Mouse (Mus musculus): ENCODE data around the gene Plxnd1. TPM values are rescaled to one million over a fixed set of nuclear protein-coding genes. Genes with fewer than 3 reads are reported as not detected.

Gene Plxnd1
- total RNA-seq, 2 experiments from 2014 or later, result 167 to 181 TPM

DNA sequence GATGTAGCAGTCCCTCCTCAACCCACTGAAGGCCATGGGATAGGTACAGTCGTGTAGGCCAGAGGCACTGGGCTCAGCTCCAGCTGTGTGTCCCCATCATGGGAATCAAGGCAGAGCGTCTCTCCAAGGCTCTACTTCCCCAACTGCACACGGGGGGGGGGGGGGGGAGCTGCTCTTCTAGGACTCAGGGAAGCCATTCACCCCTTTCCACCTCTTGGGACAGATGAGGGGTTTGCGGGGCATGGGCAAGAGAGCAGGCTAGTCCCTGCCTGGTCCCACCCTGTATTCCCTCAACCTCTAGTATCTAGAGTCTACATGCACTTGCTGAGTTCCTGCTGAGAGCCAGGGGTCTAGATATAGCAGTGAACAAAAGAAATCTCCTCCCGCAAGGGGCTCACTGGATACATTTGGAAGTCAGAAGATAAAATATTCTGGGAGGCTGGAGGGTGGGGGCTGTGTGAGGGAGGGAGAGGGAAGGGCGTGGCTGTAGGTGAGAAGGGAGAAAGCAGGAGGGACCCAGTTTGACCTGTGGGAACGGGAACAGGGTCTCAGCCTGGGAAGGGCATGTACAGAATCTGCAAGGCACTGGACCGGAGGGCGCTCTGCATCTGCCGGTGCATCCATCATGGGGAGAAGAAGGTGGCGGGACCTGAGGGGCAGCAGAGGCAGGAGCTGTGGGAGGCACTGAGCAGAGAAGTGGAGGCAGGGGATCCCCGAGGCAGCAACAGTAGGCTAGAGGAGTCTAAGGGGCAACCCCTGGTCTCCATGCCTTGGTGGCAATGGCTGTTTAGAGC is 7.7 kb upstream of the Plxnd1 start:
- intact Hi-C loops (cut with DNase I), result no loop called here
- DNase-seq, result no peak

- DNase-seq, result no peak
- intact Hi-C loops (cut with DNase I), result no loop called here
Observed at GRCm38 (mm10) chr6:116000851-116001250, 6.0 kb upstream of the Plxnd1 start.

DNA sequence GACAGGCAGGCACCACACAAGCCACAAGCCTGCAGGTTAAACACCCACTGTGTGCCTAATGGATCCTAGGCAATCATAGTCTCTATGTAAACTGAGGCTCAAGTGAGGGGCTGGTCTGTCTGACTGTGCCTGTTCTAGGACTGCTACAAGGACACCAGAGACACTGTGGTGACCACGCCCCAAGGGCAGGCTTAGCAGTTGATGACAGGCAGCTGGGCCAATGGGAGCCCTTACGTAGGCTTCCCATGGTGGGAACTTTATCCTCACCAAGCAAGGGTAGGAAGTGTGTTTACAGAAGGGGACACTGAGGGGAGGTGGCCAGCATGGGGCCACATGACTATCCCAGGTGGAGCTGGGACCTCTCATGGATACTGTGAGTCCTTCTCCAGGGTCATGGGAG is 4.4 kb upstream of the Plxnd1 start:
- intact Hi-C loops (cut with DNase I), result loop anchor here (5.0 kb wide), 1 partner anchor 107 kb away; no protein-coding TSS in a partner anchor

GRCm38 (mm10) chr6:115998758-115999157 is 4.0 kb upstream of the Plxnd1 start:
- no peak for DNase-seq
- intact Hi-C loops (cut with DNase I), result loop anchor here (5.0 kb wide), 1 partner anchor 106 kb away; no protein-coding TSS in a partner anchor

More for the DNA sequence above, 4.4 kb upstream of the Plxnd1 start:
- DNase-seq, result no peak

DNA sequence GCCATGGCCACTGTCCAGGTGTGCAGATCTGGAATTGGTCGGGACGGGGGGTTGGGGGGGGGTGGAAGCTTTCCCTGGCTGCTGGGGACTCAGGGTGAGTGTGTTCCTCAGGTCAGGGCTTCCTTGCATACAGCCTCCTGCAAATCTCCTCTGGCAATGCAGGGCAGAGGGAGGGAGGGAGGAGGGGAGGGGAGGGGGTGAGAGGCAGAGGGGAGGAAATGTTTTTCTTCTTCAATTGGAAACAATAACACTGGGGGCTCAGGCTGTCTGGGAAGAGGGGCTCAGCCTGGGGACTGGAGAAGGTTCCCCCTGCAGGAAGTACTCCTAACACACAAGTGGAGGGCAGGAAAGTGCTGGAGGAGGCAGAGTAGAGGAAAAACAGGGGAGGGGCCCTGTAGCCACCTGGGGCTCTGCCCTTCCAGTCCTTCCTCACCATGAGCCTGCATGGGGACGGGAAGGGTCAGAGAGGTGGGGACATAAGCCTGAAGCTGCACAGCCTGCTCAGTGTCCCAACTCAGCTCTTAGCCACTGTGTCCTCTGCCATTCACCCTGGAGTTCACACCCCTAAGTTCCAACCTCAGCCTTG is 3.0 kb upstream of the Plxnd1 start:
- DNase-seq, result no peak

DNA sequence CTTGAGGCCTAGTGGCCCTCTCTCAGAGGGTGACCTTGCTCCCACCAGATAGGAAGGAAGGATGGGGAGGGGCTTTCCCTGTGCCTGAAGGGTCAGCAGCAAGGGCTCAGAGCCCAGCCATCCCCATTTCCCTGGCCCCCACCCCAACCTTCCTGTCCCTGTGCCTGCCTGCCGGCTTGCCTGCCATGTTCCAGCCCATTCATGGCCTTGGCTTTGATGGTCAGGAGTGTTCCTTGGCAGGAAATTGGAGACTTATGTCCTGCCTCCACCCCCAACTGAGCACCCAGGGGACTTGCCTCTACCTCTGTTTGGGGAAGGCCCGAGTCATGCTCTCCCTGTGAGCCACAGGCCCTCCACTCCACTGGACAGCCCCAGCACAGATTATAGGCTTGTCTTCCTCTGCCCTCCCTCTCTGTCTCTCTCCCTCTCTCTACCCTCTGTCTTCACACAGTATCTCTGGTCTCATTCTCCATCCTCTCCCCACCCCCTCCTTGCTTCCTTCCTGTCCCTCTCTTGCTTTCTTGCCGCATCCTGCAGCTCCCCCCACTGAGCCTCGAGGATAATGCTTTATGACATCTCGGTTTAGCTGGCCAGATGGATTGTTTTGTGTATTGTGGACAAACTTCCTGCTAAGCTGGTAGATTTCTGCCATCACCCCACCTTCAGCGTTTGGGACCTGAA is 1.5 kb upstream of the Plxnd1 start:
- peak; percentile 46 for DNase-seq
- intact Hi-C loops (cut with DNase I), result loop anchor here (5.0 kb wide), 1 partner anchor 104 kb away; no protein-coding TSS in a partner anchor

More for the DNA sequence above, 3.0 kb upstream of the Plxnd1 start:
- intact Hi-C loops (cut with DNase I), result loop anchor here (5.0 kb wide), 1 partner anchor 106 kb away; no protein-coding TSS in a partner anchor

- no peak for DNase-seq
- intact Hi-C loops (cut with DNase I), result loop anchor here (5.0 kb wide), 1 partner anchor 103 kb away; no protein-coding TSS in a partner anchor
Observed at GRCm38 (mm10) chr6:115995531-115995941, 731 bp upstream of the Plxnd1 start.

- intact Hi-C loops (cut with DNase I), result no loop called here
- peak; percentile 63 for DNase-seq
Observed at GRCm38 (mm10) chr6:115994146-115994876, 494 bp downstream of the Plxnd1 start.

DNA sequence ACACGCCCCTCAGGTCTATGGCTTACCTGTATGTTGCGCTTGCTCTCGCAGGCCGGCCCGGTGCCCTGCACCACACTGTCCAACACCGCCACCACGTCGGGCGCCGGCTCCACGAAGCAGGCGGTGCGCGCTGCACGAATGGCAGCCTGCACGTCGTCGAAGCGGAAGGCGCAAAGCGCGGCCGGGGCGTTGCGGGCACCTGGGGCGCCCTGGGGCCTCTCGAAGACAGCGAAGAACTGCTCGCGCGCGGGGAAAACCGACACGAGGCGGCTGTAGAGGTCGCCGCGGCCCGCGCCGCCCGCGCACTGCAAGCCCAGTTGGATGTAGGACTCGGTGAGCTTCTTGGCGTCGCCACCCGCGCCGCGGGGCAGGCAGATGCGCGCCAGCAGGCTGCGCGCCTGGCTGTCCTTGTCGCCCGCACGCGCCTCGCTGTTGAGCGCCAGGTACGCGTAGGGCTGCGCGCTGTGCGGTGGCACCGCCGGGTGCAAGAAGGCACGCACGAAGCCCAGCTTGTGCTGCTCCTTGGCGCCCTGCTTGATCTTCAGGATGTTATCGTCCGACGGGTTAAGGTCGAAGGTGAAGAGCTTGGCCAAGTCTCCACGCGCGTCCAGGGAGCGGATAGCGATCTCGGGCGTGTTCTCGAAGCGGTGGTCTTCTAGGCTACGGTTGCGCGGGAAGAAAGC is 1.2 kb downstream of the Plxnd1 start:
- DNase-seq, result no peak
- intact Hi-C loops (cut with DNase I), result no loop called here

GRCm38 (mm10) chr6:115992981-115993380 is 1.8 kb downstream of the Plxnd1 start:
- intact Hi-C loops (cut with DNase I), result no loop called here
- no peak for DNase-seq

DNA sequence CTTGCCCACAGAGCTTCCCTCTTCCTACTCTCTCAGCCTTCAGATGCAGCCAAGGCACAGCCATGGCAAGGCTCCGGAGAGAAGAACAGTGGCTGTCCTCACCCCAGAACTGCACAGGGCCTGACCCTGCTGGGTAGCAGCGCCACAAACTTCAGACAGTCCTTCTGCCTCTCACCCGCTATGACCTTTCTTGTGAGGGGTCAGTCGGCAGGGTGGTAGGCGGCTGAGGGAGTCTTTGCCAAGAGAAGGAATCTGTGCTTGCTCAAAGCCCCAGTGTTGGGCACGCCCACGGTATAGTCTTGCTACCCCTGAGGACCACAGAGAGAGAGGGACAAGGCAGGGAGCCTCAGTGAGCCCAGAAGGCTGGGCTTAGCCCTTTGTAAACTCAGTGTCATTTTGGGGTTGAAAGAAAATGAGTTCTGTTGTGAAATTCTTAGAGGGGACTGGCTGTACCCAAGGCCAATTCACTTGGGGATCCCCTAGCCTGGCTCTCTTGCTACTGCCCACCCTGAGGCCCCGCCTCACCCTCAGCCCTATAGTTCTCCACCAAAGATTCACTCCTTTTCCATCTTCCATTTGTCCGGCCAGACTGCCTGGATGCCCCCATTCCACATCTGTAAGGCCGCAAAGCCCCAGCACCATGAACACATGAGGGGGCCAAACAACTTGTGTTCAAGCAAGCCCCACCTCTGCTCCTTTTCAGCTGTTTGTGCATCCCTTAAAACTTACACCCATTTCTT is 2.8 kb downstream of the Plxnd1 start:
- intact Hi-C loops (cut with DNase I), result no loop called here
- no peak for DNase-seq

- DNase-seq, result no peak
- intact Hi-C loops (cut with DNase I), result no loop called here
Observed at GRCm38 (mm10) chr6:115991108-115991880, 3.5 kb downstream of the Plxnd1 start.

GRCm38 (mm10) chr6:115990479-115990878 is 4.3 kb downstream of the Plxnd1 start:
- DNase-seq, result no peak
- intact Hi-C loops (cut with DNase I), result no loop called here

- no peak for DNase-seq
- intact Hi-C loops (cut with DNase I), result no loop called here
Observed at GRCm38 (mm10) chr6:115990056-115990455, 4.7 kb downstream of the Plxnd1 start.

GRCm38 (mm10) chr6:115989607-115990006 is 5.2 kb downstream of the Plxnd1 start:
- DNase-seq, result no peak
- intact Hi-C loops (cut with DNase I), result no loop called here

DNA sequence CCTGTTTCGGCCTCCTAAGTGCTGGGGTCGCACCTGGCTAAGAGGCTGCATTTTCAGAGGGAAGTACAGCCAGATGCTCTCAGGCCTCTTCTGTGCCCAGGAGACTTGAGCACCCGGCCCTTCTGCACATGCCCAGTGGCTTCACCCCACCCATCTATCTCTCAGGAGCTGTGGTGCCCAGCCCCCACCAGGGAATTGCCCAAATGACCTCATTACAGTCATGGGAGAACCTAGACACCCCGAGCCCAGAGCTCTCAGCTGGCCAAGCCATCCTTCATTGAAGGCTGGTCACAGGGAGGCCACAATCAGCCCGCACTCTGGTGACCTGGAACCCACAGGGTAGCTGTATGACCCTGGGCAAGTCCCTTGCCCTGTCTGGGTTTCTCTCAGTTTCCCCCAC is 5.8 kb downstream of the Plxnd1 start:
- intact Hi-C loops (cut with DNase I), result no loop called here
- DNase-seq, result no peak

GRCm38 (mm10) chr6:115987096-115987747 is 7.6 kb downstream of the Plxnd1 start:
- no peak for DNase-seq
- intact Hi-C loops (cut with DNase I), result no loop called here

DNA sequence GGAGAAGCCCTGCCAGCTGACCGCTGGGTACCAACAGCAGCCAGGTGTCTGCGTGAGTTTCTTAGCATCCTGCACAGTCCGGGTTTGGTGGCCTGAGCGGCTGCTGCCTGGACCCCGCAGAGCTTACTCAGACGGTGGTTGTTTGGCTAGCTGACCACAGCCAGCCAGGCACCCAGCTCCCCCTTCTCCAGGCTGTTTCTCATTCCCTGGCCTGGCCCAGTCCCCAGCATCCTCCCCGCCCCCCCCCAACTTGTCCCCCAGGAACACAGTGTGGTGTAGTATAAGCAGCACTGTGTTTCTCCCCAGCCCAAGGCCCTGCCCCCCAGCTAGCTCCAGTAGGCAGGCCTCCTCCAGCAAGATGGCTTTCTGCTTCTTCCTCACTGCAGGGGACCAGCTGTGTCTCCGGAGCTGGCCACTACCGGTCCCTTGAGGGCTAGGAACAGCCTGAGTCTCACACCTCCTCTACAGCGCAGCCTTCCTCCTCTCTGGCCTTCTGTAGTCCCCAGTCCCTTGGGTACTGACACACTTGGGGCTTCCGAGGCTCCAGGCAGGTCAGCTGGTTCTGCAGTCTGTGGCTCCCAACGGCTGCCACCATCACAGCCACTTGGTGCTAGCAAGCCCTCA is 8.2 kb downstream of the Plxnd1 start:
- intact Hi-C loops (cut with DNase I), result no loop called here
- no peak for DNase-seq
